Comparison of ENCODE assay signal across 16 mouse cellular contexts in the genomic region with DNA sequence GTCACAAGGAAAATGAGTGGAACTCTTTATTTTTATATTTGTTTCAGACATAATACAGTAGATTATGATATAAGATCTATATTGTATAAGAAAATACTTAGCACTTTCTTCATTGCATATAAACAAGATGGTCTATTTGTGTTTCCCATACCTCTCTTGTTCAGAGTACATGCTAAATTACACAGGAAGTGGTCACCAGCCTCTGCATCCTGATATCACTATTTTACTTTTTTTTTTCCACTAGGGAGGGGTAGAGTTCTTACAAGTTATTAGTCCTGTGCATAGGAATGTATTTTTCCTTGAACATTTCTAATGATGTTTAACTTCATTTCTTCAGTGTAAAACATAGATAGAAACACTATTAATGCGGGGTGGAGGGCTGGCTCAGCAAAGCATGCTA.
"Had no signal": no experiment of that assay in that cellular context is flagged by ENCODE, and none has a peak within 500 bp of the region (broad histone marks: within the 10 kb centered on the region; RNA-seq: fewer than 3 reads in every experiment).

No protein-coding gene starts in this region.

- ATAC-seq: midbrain, embryonic 15.5 days had no signal

- H3K4me3 ChIP-seq: kidney, embryonic 15.5 days; left cerebral cortex, adult 2 months; liver, embryonic 13.5 days; midbrain, embryonic 12.5 days; midbrain, embryonic 15.5 days; neural tube, embryonic 12.5 days; neural tube, embryonic 15.5 days had no signal

- H3K9me3 ChIP-seq: kidney, embryonic 15.5 days; liver, embryonic 13.5 days; midbrain, embryonic 12.5 days; midbrain, embryonic 15.5 days; neural tube, embryonic 12.5 days; neural tube, embryonic 15.5 days had no signal

- H3K27ac ChIP-seq: kidney, embryonic 15.5 days; left cerebral cortex, adult 2 months; liver, embryonic 13.5 days; midbrain, embryonic 12.5 days; midbrain, embryonic 15.5 days; neural tube, embryonic 12.5 days; neural tube, embryonic 15.5 days had no signal

- H3K4me1 ChIP-seq: kidney, embryonic 15.5 days; liver, embryonic 13.5 days; midbrain, embryonic 12.5 days; midbrain, embryonic 15.5 days; neural tube, embryonic 12.5 days; neural tube, embryonic 15.5 days had no signal

- DNase-seq: kidney, postnatal 10 days; kidney, postnatal 36 days; layer of hippocampus, postnatal 36 days; liver, embryonic 13.5 days; lung, adult 2 months; lung, postnatal 14 days; lung, postnatal 4 days; right cerebral cortex, adult 18-20 months; thymus, adult 18-20 months; thymus, postnatal 36 days had no signal

- H3K27me3 ChIP-seq: kidney, embryonic 15.5 days; liver, embryonic 13.5 days; midbrain, embryonic 12.5 days; midbrain, embryonic 15.5 days; neural tube, embryonic 12.5 days; neural tube, embryonic 15.5 days had no signal

- H3K4me2 ChIP-seq: kidney, embryonic 15.5 days; liver, embryonic 13.5 days; midbrain, embryonic 12.5 days; midbrain, embryonic 15.5 days; neural tube, embryonic 12.5 days; neural tube, embryonic 15.5 days had no signal

- H3K9ac ChIP-seq: kidney, embryonic 15.5 days; liver, embryonic 13.5 days; midbrain, embryonic 12.5 days; midbrain, embryonic 15.5 days; neural tube, embryonic 12.5 days; neural tube, embryonic 15.5 days had no signal
